Mouse (Mus musculus) cerebellum, adult 18-20 months (tissue): Measurements from ENCODE around the gene Gm49630.
"Not testable (repeated sequence)": the region's sequence is repeated elsewhere in the genome, so short reads cannot be mapped to it uniquely, and the experiment has no call there.

ENCODE experiments used
- DNase-seq, 2 experiments: peaks; one replicate each; pipeline ENCODE4 v3.0.0; 2021

Gene Gm49630

GRCm38 (mm10) chr17:7371879-7372278, at the start of gene Gm49630:
Gm49630 (minus strand) TSS chr17:7371979.
- not testable (repeated sequence) for DNase-seq

DNA sequence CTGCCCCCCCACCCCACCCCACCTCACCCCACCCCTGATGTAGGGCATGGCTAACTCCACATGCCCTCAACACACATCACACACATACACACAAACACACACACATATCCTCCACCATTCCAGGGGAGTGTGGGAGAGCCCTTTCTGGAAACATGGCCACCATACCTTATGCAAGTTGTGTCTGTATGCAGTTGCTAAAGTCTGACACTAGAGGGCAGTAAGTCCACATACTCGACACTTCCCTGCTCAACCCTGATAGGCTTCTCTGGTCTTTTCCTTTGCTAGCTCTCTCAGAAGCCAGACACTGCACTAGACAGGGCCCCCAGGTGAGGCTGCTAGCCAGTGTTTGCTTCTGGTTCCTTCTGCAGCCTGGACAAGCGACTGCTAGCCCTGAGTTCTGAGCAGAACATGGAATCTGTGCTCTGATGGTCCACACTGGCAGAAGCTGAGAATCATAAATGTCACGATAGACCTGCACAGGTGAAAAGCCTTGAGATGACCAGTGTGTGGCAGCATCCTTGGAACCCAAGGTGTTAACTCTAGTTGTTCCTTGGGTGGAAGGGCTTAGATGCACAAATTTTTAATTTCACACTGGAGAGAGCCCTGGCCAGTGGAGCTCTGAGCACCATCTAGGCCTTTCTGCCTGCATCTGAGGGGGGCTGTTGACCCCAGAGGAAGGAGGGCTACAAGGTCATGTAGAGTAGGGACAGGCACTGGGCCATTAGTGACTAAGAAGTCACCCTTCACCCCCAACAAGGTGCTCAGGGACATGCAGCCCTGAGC, 48.6 kb upstream of the Gm49630 start:
- DNase-seq, result not testable (repeated sequence)

DNA sequence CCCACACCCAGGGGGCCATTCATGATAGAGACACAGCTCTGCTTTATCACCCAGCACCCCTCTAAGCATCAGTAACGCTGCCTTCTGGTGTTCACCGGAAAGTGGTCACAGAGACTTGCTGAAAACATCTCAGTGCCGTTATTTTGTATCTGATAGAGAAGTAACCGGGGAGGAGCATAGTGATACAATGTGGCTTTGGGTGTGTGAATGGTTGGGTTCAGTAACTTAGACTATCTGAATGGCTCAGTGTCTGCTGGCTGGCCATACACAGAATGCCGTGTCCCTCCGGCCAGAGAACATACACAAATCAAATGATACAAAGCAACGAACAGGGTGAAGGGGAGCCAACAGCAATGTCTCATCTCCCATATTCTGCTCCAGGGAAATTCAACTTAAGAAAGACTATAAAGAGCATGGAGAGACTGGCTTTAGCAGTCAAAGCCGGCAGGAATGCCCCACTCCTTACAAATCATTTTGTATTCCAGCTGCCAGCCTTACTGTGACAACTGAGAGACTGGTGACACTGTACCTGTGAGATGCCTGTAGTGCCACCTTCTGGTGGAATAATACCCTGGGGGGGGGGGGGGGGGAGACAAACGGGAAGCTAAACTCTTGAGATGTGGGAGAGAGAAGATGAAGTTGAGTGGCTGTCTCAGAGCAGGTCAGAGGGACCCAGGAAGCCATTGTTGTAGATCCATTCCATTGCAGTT, 43.0 kb upstream of the Gm49630 start:
- not testable (repeated sequence) for DNase-seq

DNA sequence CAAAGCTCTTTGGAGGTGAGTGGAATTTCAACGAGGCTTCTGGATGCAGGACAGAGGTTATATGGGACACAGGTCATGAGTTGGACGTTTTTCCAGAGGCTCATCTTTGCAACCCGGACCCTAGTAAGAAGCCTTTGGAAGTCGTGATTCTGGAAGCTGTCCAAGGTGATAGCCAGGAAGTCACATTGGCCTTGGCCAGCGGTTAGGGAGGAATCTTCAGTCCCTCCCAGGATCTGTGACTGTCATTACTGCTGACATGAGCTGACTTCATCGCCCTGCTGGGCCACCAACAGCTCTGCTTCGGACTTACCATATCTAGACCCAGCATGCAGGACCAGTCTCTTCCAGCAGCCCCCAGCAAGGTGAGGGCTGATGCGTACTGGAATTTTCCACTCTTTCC, 41.6 kb upstream of the Gm49630 start:
- not testable (repeated sequence) for DNase-seq

DNA sequence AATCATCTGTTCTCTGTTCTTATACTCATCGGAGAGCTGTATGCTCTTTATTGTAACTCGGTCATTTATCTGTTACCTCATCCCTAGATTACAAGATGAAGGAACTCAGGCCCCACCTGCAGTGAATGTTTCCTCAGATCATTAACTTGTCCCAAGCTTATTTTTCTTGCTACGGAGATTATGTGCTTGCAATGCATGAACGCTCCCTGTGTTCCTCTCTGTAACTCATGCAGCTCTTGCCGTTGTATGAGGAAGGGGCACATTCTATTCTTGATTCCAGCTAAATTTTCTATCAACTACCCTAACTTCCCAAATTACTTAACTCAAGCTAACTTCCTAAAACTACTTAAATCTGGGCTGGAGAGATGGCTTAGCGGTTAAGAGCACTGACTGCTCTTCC, 28.0 kb upstream of the Gm49630 start:
- not testable (repeated sequence) for DNase-seq

DNA sequence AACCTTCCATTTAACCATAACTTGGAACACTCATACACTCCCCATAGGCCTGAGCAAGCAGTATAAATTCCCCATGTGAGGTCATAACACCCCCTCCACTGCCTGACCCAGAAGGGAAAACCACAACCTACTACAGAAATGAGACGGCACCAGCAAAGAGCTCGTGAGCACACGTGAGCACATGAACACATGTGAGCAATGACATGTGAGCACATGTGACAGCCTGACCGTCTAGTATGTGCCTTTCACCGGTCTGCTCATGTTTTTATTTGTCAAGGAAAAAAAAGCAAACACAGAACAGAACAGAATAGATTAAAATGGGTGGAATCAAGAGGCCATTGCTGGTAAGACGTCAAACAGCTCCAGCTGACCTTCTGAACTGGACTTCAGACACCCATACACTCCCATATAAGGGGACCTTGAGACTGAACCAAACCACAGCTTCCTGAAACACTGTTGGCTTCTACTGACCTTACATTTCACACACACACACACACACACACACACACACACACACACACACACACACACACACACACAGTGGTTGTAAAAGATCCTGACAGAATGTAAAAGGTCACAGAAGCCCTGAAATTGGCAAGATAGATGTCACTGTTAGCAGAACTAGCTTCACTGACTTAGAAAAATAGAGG, 26.5 kb upstream of the Gm49630 start:
- not testable (repeated sequence) for DNase-seq

- DNase-seq, result not testable (repeated sequence)
Measured at GRCm38 (mm10) chr17:7397079-7397478, 25.3 kb upstream of the Gm49630 start.

GRCm38 (mm10) chr17:7396288-7396687, 24.5 kb upstream of the Gm49630 start:
- DNase-seq, result not testable (repeated sequence)

GRCm38 (mm10) chr17:7395671-7396070, 23.9 kb upstream of the Gm49630 start:
- not testable (repeated sequence) for DNase-seq

DNA sequence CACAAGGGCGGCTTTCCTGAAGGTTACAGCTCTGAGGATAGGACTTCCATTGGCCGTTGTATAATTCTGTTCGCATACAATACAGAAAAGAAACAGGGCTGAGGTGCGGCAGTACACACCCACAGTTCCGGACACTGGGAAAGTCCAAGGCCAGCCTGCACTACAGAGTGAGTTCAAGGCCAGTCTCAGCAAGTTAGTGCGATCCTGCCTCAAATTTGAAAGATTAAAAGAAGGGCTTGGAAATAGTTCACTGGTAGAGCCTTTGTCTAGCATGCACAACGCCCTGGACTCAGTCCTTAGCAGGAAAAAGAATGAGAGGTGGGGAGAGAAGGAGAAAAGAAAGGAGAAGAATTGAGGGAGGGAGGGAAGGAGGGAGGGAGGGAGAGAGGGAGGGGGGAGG, 23.3 kb upstream of the Gm49630 start:
- DNase-seq, result not testable (repeated sequence)

GRCm38 (mm10) chr17:7389898-7390297, 18.1 kb upstream of the Gm49630 start:
- not testable (repeated sequence) for DNase-seq

GRCm38 (mm10) chr17:7388958-7389356, 17.2 kb upstream of the Gm49630 start:
- DNase-seq, result not testable (repeated sequence)

DNA sequence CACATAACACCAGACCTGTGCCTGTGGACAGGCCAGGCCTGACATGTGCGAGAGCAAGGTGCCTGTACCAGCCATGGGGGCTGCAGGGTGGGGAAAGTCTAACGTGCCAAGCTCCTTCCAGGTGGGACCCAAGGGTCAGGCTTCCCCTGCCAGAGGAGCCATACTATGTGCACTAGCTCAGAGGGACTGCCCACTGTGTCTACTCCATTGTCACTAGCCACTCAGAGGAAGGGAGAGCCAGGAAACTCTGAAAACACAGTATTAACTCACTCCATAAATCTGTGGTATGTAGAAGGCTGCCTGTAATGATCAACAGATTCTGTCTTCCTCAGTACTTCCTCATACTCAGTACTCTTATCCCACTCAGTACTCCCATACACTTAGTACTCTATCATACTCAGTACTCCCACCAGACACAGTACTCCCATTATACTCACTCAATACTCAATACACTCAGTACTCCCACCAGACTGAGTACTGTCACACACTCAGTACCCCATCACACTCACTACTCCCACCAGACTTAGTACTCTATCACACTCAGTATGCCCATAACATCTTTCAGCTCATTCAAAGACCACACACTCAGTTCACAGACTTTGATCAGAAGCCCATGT, 16.7 kb upstream of the Gm49630 start:
- not testable (repeated sequence) for DNase-seq

DNA sequence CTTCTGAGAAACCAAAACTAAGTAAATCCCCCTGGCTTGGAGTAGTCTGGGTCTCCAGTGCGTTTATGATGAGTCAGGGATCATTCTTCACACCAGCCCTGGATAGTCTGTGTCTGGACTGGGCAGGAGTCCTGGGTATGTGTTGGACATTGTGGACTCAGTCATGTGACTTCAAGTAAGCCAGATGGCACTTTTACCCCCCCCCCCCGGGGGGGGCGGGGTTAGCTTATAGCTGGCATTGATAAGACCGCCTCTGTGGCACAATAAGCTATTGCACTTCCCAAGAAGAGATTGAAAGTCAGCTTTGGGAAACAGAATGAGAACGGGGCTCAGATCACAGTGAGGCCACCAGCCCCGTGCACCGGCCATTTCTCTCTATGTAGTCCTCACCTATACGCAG, 14.2 kb upstream of the Gm49630 start:
- not testable (repeated sequence) for DNase-seq

DNA sequence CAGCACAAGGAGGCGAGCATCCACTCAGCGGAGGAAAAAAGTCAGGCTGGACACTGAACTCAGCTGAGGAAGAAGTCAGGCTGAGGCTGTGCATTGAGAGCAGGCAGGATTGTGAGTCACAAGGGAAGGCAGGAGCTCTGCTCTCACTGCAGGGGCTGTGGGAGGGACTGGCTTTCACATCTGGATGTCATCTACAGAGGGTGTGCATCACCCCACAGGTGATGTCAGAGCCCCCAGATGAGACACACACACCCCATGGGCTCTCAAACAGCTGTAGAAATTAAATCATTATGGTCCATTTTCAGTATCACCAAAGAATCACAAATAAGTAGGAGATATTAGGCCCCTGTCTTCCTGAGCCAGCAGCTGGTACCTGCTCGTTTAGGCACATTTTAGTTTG, 13.6 kb upstream of the Gm49630 start, which contains the start of gene Unc93a2:
TSS of gene Unc93a2 (minus strand) at position 101 of the 400 bp plus-strand sequence.
- DNase-seq, result not testable (repeated sequence)

DNA sequence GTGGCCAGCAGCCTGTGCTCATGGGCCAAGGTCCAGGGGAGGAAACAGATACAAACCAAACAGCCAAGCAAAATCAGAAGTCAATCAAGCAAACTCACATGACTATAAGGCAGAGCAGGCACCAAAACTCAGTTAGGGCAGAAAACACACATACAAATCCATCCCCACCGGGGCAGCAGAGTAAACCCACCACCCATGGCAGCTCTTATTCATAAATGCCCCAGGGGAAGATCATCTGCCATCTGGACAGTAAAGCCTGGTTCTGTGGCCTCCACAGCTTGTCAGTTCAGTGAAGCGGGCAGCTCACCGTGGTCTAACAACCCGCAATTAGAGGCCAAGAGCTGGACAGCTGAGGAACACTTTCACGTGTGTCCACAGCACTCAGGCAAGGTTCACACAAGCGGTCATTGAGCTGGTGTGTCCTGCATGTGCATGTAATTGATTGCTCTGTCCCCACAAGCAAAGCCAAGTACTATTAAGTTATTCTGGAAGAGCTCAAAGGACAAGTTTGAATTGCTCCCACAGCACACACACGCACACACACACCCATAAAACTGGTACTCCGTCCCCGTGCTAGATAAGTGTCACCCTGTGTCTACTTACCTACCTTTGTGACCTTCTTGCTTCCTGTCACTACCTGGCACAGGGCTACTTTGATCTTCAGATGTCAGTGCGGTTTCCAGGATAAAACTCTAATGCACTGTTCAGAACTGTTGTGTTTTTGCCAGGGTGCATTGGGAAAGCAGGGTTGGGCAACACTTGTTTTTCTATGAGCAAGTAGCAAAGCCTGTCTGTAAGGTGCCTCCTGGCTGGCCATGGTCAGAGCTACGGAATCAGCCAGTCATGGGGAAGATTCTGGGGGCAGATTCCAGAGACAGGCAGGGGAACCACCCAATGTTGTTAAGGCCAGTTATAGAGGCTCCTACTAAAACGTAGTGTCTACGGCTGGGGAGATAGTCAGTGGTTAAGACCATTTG, 11.7 kb upstream of the Gm49630 start:
- DNase-seq, result not testable (repeated sequence)

GRCm38 (mm10) chr17:7382711-7383110, 10.9 kb upstream of the Gm49630 start:
- not testable (repeated sequence) for DNase-seq

- DNase-seq, result not testable (repeated sequence)
Measured at GRCm38 (mm10) chr17:7377907-7378306, 6.1 kb upstream of the Gm49630 start.

DNA sequence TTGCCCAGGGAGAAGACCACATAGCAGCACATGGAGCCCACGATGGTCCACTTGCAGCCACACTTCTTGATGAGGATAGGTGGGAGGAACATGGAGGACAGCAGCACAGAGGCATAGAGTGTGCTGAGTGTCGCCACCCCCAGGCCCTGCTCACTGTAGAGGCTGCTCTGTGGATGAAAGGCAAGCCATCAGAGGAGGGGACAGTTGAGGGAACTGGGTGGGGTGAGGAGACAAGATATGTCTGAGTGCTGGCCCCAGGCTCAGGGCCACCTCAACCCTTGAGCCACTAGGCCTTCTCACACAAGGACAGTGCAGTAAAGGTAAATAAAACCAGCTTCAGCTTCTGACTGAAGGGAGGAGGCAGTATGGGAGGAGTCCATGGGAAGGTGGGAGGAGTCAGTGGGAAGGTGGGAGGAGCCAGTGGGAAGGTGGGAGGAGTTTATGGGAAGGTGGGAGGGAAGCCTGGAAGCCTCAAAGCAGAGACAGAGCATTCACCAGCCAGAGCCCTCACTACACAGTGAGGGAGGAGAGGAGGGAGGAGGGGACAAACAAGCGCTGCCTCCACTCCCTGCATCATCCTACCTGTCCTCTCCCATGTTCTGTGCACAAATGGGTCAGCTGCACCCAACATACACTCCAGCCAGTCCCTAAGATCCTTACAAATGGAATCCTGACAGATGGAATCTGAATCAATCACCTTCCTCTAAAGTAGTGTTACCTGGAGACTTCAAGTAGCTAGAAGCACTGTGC, 5.3 kb upstream of the Gm49630 start:
- not testable (repeated sequence) for DNase-seq

DNA sequence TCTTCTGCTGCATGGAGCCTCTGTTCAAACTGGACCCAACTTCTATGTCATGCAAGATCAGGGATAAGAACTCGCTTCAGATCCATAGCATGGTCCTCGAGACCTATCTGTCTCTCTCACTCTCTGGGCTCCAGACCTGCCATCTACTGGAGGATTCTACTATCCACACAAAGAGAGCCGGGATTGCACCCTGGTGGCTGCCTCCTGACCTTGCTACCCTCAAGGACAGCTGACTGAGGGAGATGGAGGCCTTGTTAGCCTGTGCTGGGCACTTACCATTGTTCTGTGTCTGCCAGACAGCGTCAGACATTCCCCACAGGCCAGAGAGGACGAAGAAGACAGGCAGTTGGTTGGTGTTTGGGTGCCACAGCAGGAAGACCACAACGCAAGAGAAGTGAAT, 2.4 kb downstream of the Gm49630 start:
- DNase-seq, result not testable (repeated sequence)
